Mouse (Mus musculus) forebrain, embryonic 14.5 days (tissue): Measurements from ENCODE around the gene 1810037I17Rik. TPM values are rescaled to one million over a fixed set of nuclear protein-coding genes. Genes with fewer than 3 reads are reported as not detected.

ENCODE experiments used
- ATAC-seq: fragments of 200-750 bp; cut with Nextera tagmentation; 2 replicates; pipeline ENCODE4 v1.8.0; 2017; ENCODE audit warnings: mild to moderate bottlenecking, moderate library complexity
- DNase-seq: peaks from one replicate; pipeline ENCODE4 v3.0.0-alpha.2; 2015; ENCODE audit warnings: low spot score
- H3K27ac ChIP-seq: fragments of 300-500 bp; sonication (generic); 2 replicates; pipeline ENCODE4 v1.5.1; 2014; ENCODE audit warnings: low read depth, mild to moderate bottlenecking, control low read depth, low read length, moderate library complexity
- H3K27me3 ChIP-seq: fragments of 300-500 bp; sonication (generic); replicated peaks from 2 replicates; pipeline ENCODE4 v1.6.1; 2014; ENCODE audit warnings: low read length, control low read depth, mixed read lengths; ENCODE audit not compliant: control insufficient read depth, insufficient read depth
- H3K36me3 ChIP-seq: fragments of 300-500 bp; sonication (generic); 2 replicates; pipeline ENCODE4 v1.6.1; 2014; ENCODE audit warnings: low read length, control low read depth; ENCODE audit not compliant: control insufficient read depth, insufficient read depth
- H3K4me1 ChIP-seq: fragments of 300-500 bp; sonication (generic); 2 replicates; pipeline ENCODE4 v1.6.1; 2014; ENCODE audit warnings: antibody characterized with exemption, low read length, control low read depth; ENCODE audit not compliant: control insufficient read depth, insufficient read depth
- H3K4me2 ChIP-seq: fragments of 300-500 bp; sonication (generic); 2 replicates; pipeline ENCODE4 v1.6.1; 2014; ENCODE audit warnings: mild to moderate bottlenecking, control low read depth, low read length
- H3K4me3 ChIP-seq: fragments of 300-500 bp; sonication (generic); 2 replicates; pipeline ENCODE4 v1.5.1; 2014; ENCODE audit warnings: low read depth, low read length, control low read depth
- H3K9ac ChIP-seq: fragments of 300-500 bp; sonication (generic); 2 replicates; pipeline ENCODE4 v1.6.1; 2014; ENCODE audit warnings: mild to moderate bottlenecking, low read length, control low read depth, moderate library complexity
- H3K9me3 ChIP-seq: fragments of 300-500 bp; sonication (generic); replicated peaks from 2 replicates; pipeline ENCODE4 v1.6.1; 2016; ENCODE audit warnings: low read length, control low read depth, mixed read lengths; ENCODE audit not compliant: control insufficient read depth
- WGBS: fragments of 180-500 bp; shearing (Covaris S2); extraction: QIAGEN DNeasy Blood & Tissue Kit; methylation state at CpG from one replicate; pipeline ENCODE4 v1.1.7; 2014; 5-methylcytosine and 5-hydroxymethylcytosine counted together
- polyA plus RNA-seq: library from polyadenylated mRNA; unstranded; fragments of >200 nt; fragmentation: Nextera tagmentation; extraction: Ambion mirVana; gene quantifications from 2 replicates; pipeline ENCODE4 v1.2.1, GENCODE M21; 2014

Gene 1810037I17Rik
- polyA plus RNA-seq, 1 experiment from 2014 or later: 109 TPM

- peaks cover 7% of the 10 kb centered on the region; the same call in 1 of the 2 replicates for H3K36me3 ChIP-seq
- H3K27ac ChIP-seq: no peak overlapping the region
- no peaks in the 10 kb centered on the region for H3K9me3 ChIP-seq
- no peak for ATAC-seq
- H3K4me1 ChIP-seq: no peaks in the 10 kb centered on the region
- H3K27me3 ChIP-seq: no peaks in the 10 kb centered on the region
- DNase-seq: no peak
- no peak overlapping the region for H3K9ac ChIP-seq
- WGBS: 88% methylated on average over 9 of the region's 9 CpGs
- H3K4me2 ChIP-seq: no peak overlapping the region
- no peak overlapping the region for H3K4me3 ChIP-seq
Observed at GRCm38 (mm10) chr3:122968391-122968790, 44.4 kb downstream of the 1810037I17Rik start.

- Histone ChIP-seq H3K9me3 (no peaks in the 10 kb centered on the region), H3K27me3 (no peaks in the 10 kb centered on the region), H3K4me1 (peaks cover 10% of the 10 kb centered on the region; the same call in 1 of the 2 replicates), H3K4me3 (no peak overlapping the region), H3K9ac (no peak overlapping the region), H3K36me3 (0 out of 2 replicates have a peak, but pooled peaks cover 7% of the 10 kb centered on the region), H3K27ac (no peak overlapping the region), H3K4me2 (no peak overlapping the region)
- DNase-seq (no peak), ATAC-seq (no peak)
- WGBS: 75% methylated on average over 3 of the region's 3 CpGs
Observed at GRCm38 (mm10) chr3:122972126-122972822, 48.3 kb downstream of the 1810037I17Rik start.

- ATAC-seq (peak; percentile 83), DNase-seq (peak; percentile 43)
- no peak overlapping the region for H3K27ac ChIP-seq
- no peaks in the 10 kb centered on the region for H3K27me3 ChIP-seq
- peaks cover 10% of the 10 kb centered on the region; the same call in 1 of the 2 replicates for H3K4me1 ChIP-seq
- whole genome bisulfite sequencing: 36% methylated on average over 3 of the region's 3 CpGs
- H3K4me2 ChIP-seq: no peak overlapping the region
- H3K9me3 ChIP-seq: no peaks in the 10 kb centered on the region
- no peaks in the 10 kb centered on the region for H3K36me3 ChIP-seq
- no peak overlapping the region for H3K4me3 ChIP-seq
- no peak overlapping the region for H3K9ac ChIP-seq
Observed at GRCm38 (mm10) chr3:122974833-122975232, 50.8 kb downstream of the 1810037I17Rik start.

DNA sequence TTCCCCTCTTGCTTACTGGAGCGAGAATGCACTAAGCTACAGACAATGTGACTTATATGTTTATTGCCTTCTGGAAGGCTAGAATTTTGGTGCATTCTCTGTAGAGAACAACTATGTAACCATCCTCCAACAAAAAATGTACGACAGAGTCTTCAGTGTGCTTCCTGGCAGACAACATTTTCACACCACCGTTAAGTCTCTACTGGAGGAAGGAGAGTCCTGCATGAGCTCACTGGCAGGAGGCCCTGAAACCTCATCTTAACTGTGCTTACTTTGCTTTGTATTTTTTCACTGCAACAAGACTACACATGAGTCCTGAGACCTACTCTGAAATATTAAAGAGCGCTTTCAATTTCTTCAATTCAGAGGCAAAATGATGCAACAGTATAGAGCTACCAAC, 51.4 kb downstream of the 1810037I17Rik start:
- Histone ChIP-seq H3K4me1 (peaks cover 10% of the 10 kb centered on the region; the same call in 1 of the 2 replicates), H3K27me3 (no peaks in the 10 kb centered on the region), H3K9ac (no peak overlapping the region), H3K4me3 (no peak overlapping the region), H3K4me2 (no peak overlapping the region), H3K27ac (no peak overlapping the region), H3K9me3 (no peaks in the 10 kb centered on the region), H3K36me3 (no peaks in the 10 kb centered on the region)
- peak; percentile 25; the same call in 1 of the 2 replicates for ATAC-seq
- 84% methylated on average over 4 of the region's 4 CpGs for WGBS
- no peak for DNase-seq

Other genes with a start within 250 kb of the 1810037I17Rik start
- 4.1 and 4.6 TPM in 2 replicates for gene Pde5a, start 195.3 kb upstream of the 1810037I17Rik start, polyA plus RNA-seq
- gene Fabp2, start 29.1 kb upstream of the 1810037I17Rik start, polyA plus RNA-seq: not detected in 2 replicates
- gene Gm10959, start 4.8 kb upstream of the 1810037I17Rik start, polyA plus RNA-seq: not detected in 2 replicates
- 6.7 and 10.0 TPM in 2 replicates for gene Usp53, start 60.3 kb downstream of the 1810037I17Rik start, polyA plus RNA-seq
- gene Myoz2, start 110.8 kb downstream of the 1810037I17Rik start, polyA plus RNA-seq: not detected in 2 replicates